Mouse (Mus musculus) heart, adult 2 months (tissue): ENCODE measurements around the gene Nr3c2. TPM values are rescaled to one million over a fixed set of nuclear protein-coding genes. Genes with fewer than 3 reads are reported as not detected.

ENCODE experiments used
- DNase-seq, 2 experiments: peaks; one replicate each; pipeline ENCODE4 v3.0.0; 2021
- H3K27ac ChIP-seq: fragments of 200-600 bp; 2 replicates; pipeline ENCODE4 v1.8.1; 2022
- H3K27me3 ChIP-seq: fragments of 200-500 bp; 2 replicates; pipeline ENCODE4 v1.6.1; 2012; ENCODE audit warnings: mild to moderate bottlenecking, low read length, inconsistent platforms, mixed read lengths; ENCODE audit not compliant: control insufficient read depth, insufficient read depth
- H3K36me3 ChIP-seq: fragments of 200-500 bp; 2 replicates; pipeline ENCODE4 v1.6.1; 2012; ENCODE audit warnings: low read length, inconsistent platforms; ENCODE audit not compliant: control insufficient read depth, insufficient read depth
- H3K4me1 ChIP-seq: fragments of 200-500 bp; 2 replicates; pipeline ENCODE4 v1.6.1; 2011; ENCODE audit warnings: low read length; ENCODE audit not compliant: control insufficient read depth, insufficient read depth
- H3K4me3 ChIP-seq: fragments of 200-600 bp; 2 replicates; pipeline ENCODE4 v1.8.1; 2022
- H3K79me2 ChIP-seq: fragments of 200-500 bp; replicated peaks from 2 replicates; pipeline ENCODE4 v1.6.1; 2012; ENCODE audit warnings: mild to moderate bottlenecking, inconsistent platforms, low read length, moderate library complexity, mixed read lengths; ENCODE audit not compliant: control insufficient read depth, insufficient read depth
- H3K9ac ChIP-seq: fragments of 200-500 bp; 2 replicates; pipeline ENCODE4 v1.6.1; 2012; ENCODE audit warnings: low read depth, mild to moderate bottlenecking, control low read depth, inconsistent platforms, low read length, mixed read lengths
- CTCF ChIP-seq: fragments of 200-600 bp; IDR thresholded peaks from 2 replicates; pipeline ENCODE4 v1.8.1; 2022; ENCODE audit warnings: antibody characterized with exemption, mild to moderate bottlenecking, moderate library complexity
- EP300 ChIP-seq: fragments of 200-500 bp; IDR thresholded peaks from 2 replicates; pipeline ENCODE4 v1.6.1; 2011; ENCODE audit warnings: low read depth, low read length, control low read depth; ENCODE audit not compliant: insufficient read depth
- POLR2A ChIP-seq: fragments of 200-500 bp; IDR thresholded peaks from 2 replicates; pipeline ENCODE4 v1.6.1; 2011; ENCODE audit warnings: mild to moderate bottlenecking, low read depth, low read length, control low read depth; ENCODE audit not compliant: insufficient read depth
- WGBS: fragments of 180-500 bp; shearing (Covaris S2); methylation state at CpG from one replicate; pipeline ENCODE4 v1.1.7; 2018; 5-methylcytosine and 5-hydroxymethylcytosine counted together
- intact Hi-C: fragments of 180-260 bp; cut with DNase I; formaldehyde crosslinking; loops from one replicate; pipeline ENCODE4 v1.15.1; 2025
- polyA plus RNA-seq: library from polyadenylated mRNA; depleted of rRNA; stranded (reverse); fragments of >200 nt; gene quantifications from 2 replicates; pipeline ENCODE4 v1.2.3, GENCODE M21; 2012
- total RNA-seq, 2 experiments: library from RNA; stranded (reverse); gene quantifications; 2 replicates each; pipeline ENCODE4 v1.2.3; 2021

Nr3c2 gene
- total and polyA plus RNA-seq, 3 experiments, result 7.0 to 27.8 (median 21.1) TPM

GRCm38 (mm10) chr8:77262216-77263009 lies 363.2 kb downstream of the Nr3c2 start:
- Histone ChIP-seq H3K4me1 (peaks cover 3% of the 10 kb centered on the region), H3K4me3 (no peak overlapping the region), H3K27ac (no peak overlapping the region), H3K27me3 (no peaks in the 10 kb centered on the region), H3K79me2 (peaks cover 2% of the 10 kb centered on the region; the same call in 1 of the 2 replicates), H3K9ac (no peak overlapping the region), H3K36me3 (no peaks in the 10 kb centered on the region)
- DNase-seq, result no peak
- WGBS, result 81% methylated on average over 12 of the region's 12 CpGs
- TF ChIP-seq POLR2A, result no peak
- no peak for TF ChIP-seq EP300
- no peak for TF ChIP-seq CTCF
- intact Hi-C loops, result no loop called here

- WGBS, result 58% methylated on average over 1 of the region's 1 CpGs
- peak overlapping the region; percentile 73 for H3K27ac ChIP-seq
- no peak overlapping the region for H3K4me3 ChIP-seq
Observed at GRCm38 (mm10) chr8:77267941-77268405, 368.7 kb downstream of the Nr3c2 start.

GRCm38 (mm10) chr8:77272136-77272535 lies 372.9 kb downstream of the Nr3c2 start:
- intact Hi-C loops, result no loop called here
- no peaks in the 10 kb centered on the region for H3K27me3 ChIP-seq
- peaks cover 2% of the 10 kb centered on the region; the same call in 1 of the 2 replicates for H3K36me3 ChIP-seq
- H3K4me3 ChIP-seq, result no peak overlapping the region
- DNase-seq, result no peak
- peaks cover 2% of the 10 kb centered on the region; the same call in 1 of the 2 replicates for H3K79me2 ChIP-seq
- H3K27ac ChIP-seq, result no peak overlapping the region
- no peak overlapping the region for H3K9ac ChIP-seq
- TF ChIP-seq EP300 (no peak), CTCF (no peak), POLR2A (no peak)
- peaks cover 12% of the 10 kb centered on the region for H3K4me1 ChIP-seq
- 97% methylated on average over 6 of the region's 6 CpGs for WGBS

More at GRCm38 (mm10) chr8:77267941-77268405, 368.7 kb downstream of the Nr3c2 start:
- Histone ChIP-seq H3K9ac (no peak overlapping the region), H3K4me1 (peaks cover 8% of the 10 kb centered on the region), H3K36me3 (no peaks in the 10 kb centered on the region), H3K79me2 (peaks cover 2% of the 10 kb centered on the region; the same call in 1 of the 2 replicates), H3K27me3 (no peaks in the 10 kb centered on the region)
- TF ChIP-seq CTCF, result no peak
- TF ChIP-seq EP300, result no peak
- no peak for TF ChIP-seq POLR2A
- intact Hi-C loops, result no loop called here
- DNase-seq, result no peak

DNA sequence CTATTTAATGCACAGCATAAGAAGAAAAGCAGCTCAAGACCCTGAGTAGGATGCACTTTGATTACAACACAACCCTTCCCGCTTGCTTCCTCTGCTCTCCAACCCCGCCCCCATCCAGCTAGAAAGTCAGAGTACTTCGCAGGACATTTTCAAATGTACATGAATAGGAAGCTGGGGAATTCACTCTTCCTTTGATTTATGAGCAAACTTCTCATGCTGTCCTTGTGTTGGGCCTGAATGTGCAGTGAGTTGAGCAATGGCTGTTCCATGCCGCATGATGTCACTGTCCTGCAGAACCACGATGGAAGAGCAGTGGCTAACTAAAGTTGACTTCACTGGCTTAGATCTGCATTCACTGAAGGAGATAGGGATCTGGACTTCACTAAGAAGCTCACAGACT lies 376.3 kb downstream of the Nr3c2 start:
- H3K36me3 ChIP-seq, result peaks cover 2% of the 10 kb centered on the region; the same call in 1 of the 2 replicates
- DNase-seq, result no peak
- TF ChIP-seq POLR2A (no peak), CTCF (no peak), EP300 (no peak)
- H3K9ac ChIP-seq, result no peak overlapping the region
- intact Hi-C loops, result no loop called here
- H3K79me2 ChIP-seq, result no peaks in the 10 kb centered on the region
- H3K27ac ChIP-seq, result peak overlapping the region; percentile 38
- WGBS, result 67% methylated on average over 5 of the region's 5 CpGs
- H3K4me1 ChIP-seq, result peaks cover 7% of the 10 kb centered on the region
- H3K4me3 ChIP-seq, result no peak overlapping the region
- H3K27me3 ChIP-seq, result no peaks in the 10 kb centered on the region

GRCm38 (mm10) chr8:77276827-77277226 lies 377.6 kb downstream of the Nr3c2 start:
- no peaks in the 10 kb centered on the region for H3K79me2 ChIP-seq
- intact Hi-C loops, result no loop called here
- no peak for TF ChIP-seq EP300
- peak; percentile 42; the same call in 1 of the 2 replicates for TF ChIP-seq POLR2A
- peak; percentile 45 for TF ChIP-seq CTCF
- H3K4me3 ChIP-seq, result peak overlapping the region; percentile 38
- no peak overlapping the region; the same call in 1 of the 2 replicates for H3K9ac ChIP-seq
- H3K27ac ChIP-seq, result peak overlapping the region; percentile 44
- H3K27me3 ChIP-seq, result no peaks in the 10 kb centered on the region
- DNase-seq, result peak; percentile 73 to 82
- peaks cover 7% of the 10 kb centered on the region for H3K4me1 ChIP-seq
- H3K36me3 ChIP-seq, result peaks cover 2% of the 10 kb centered on the region; the same call in 1 of the 2 replicates
- 25% methylated on average over 10 of the region's 10 CpGs for WGBS

- 94% methylated on average over 4 of the region's 4 CpGs for WGBS
- no peak overlapping the region for H3K4me3 ChIP-seq
- peaks cover 2% of the 10 kb centered on the region; the same call in 1 of the 2 replicates for H3K36me3 ChIP-seq
- no peak overlapping the region for H3K27ac ChIP-seq
- H3K9ac ChIP-seq, result no peak overlapping the region
- no peaks in the 10 kb centered on the region for H3K79me2 ChIP-seq
- intact Hi-C loops, result no loop called here
- no peak for DNase-seq
- no peaks in the 10 kb centered on the region for H3K27me3 ChIP-seq
- peaks cover 7% of the 10 kb centered on the region for H3K4me1 ChIP-seq
- TF ChIP-seq CTCF (no peak), EP300 (no peak), POLR2A (no peak)
Observed at GRCm38 (mm10) chr8:77278246-77278645, 379.0 kb downstream of the Nr3c2 start.
